Mouse (Mus musculus) MN1 (cell line): ENCODE measurements around the gene Hsd17b13.
A peak's percentile ranks its signal among the peaks of the same experiment; 100 is the strongest.
"Not testable (repeated sequence)": the region's sequence is repeated elsewhere in the genome, so short reads cannot be mapped to it uniquely, and the experiment has no call there.

Experiments
- DNase-seq: peaks from one replicate; pipeline ENCODE4 v3.0.0-alpha.2; 2016; ENCODE audit warnings: low spot score

The Hsd17b13 gene

DNA sequence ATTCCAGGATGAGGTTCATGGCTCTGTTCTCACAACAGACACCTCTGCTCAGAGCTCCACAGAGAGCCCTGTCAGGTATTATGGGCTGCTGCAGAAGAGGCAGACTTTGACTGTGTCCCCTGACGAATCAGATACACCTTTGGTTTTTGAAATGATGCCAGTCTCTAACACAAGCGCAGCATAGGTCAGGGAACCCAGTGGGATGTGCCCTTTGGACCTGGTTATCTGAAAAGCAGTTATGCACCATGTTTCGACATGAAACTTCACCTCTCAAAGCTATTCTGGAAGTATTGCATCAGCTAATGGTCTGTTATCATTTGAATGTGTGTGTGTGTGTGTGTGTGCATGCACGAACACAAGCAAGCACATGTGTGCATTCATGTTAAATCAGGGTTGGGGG, at the start of gene Hsd17b13:
Gene Hsd17b13, minus strand, starts transcription at position 114 of the 400 bp plus-strand sequence.
- no peak for DNase-seq

DNA sequence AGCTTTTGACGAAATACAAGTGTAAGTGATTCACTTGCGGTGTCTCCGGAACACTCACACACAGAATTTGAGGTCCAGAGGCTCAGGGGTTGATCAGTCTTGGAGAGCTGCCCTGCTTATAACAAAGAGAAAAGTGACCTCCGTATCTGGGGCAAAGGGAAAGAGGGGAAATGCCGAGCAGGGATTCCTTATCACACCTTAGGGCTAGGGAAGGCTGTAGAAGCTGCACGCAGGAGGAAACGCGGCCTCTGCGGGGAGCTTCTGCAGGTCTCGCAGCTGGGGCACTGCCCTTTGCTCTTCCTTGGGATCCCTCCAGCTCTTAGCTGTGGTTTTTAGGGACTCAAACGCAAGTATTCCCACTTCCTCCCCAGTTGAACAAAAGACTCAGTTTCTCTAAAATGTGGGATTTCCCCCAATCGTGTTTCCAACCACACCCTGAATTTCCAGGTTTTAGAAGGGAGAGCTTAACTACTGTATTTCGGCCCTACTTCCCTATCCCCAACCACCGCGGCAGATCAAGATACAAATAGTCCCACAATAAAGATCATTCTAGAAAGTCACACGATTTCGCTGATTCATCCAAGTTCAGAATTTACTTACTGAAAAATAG, 48.1 kb upstream of the Hsd17b13 start:
- no peak for DNase-seq

DNA sequence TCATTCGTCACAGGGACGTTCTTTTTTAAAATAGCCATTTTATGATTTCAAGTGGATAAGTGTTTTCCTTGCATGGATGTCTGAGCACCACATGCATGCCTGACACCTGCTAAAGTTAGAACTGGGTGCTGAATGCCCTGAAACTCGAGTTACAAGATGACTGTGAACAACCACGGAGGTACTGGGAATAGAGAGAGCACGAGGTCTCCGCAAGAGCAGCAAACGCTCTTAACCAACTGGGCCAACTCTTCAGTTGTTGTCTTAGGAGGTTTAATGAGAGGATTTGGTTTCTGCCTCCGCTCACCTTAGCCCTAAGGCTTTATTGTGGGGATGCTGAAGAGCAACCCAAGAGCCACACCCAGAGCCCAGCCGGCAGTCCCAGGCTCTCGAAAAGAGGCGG, 47.6 kb upstream of the Hsd17b13 start:
- DNase-seq: no peak

DNA sequence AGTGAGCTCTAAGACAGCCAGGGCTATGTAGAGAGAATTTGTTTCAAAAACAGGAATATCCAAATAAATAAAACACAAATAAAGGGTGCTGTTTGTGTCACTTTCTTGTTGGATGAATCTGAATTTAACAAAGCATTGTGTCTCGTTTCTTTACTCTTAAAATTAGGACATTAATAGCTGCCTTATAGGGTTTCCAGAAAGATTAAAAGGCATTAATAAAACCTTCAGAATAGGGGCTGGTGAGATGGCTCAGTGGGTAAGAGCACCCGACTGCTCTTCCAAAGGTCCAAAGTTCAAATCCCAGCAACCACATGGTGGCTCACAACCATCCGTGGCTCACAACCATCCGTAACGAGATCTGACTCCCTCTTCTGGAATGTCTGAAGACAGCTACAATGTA, 47.0 kb upstream of the Hsd17b13 start:
- not testable (repeated sequence) for DNase-seq

DNA sequence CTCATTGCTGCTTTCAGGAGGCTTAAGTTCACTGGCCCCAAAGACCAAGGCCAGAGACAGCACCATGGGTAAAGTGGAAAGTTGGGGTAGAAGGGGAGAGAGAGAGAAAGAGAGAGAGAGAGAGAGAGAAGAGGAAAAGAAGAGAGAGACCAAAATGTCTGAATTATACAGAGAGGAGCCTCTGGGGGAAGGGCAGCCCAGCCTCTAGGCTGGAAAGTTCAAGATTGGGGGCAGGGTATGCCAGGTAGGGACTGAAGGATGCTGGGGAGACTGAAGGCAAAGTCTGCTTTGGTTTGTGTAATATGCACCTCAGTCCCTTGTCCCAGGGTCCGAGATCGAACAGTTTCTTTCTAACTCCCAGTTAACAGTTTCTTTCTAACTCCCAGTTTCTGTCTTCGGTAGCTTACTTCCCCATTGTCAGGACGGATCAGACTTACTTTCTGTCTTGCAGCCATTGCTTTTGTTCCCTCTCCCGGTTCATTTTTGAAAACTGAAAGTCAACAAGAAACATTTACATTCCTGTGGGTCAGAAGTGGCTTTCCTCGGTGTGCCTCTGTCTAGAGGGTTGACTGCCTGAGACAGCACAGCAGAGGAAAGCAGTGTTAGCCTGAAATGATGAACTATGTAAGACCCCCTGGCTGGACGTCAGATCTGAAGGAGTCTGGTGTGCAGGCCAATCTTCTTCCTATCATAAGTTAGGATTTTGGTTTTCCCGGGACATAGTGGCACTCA, 46.2 kb upstream of the Hsd17b13 start:
- DNase-seq: no peak

DNA sequence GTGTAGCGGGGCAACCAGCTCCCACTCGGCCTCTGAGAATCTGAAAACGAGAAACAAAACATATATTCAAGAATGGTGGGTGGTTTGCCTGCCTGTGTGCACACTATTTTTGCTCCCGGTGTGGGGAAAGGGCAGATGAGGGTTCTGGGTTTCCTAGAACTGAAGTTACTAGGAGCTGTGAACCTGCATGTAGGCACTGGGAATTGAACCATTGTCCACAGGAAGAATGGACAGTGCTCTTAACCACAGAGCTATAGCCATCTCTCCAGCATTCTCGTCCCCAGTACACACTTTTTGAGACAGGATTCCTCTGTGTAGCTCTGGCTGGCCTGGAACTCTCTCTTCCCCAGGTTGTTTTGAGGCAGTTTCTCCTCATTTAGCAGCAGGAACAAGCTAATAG, 45.3 kb upstream of the Hsd17b13 start:
- no peak for DNase-seq

DNA sequence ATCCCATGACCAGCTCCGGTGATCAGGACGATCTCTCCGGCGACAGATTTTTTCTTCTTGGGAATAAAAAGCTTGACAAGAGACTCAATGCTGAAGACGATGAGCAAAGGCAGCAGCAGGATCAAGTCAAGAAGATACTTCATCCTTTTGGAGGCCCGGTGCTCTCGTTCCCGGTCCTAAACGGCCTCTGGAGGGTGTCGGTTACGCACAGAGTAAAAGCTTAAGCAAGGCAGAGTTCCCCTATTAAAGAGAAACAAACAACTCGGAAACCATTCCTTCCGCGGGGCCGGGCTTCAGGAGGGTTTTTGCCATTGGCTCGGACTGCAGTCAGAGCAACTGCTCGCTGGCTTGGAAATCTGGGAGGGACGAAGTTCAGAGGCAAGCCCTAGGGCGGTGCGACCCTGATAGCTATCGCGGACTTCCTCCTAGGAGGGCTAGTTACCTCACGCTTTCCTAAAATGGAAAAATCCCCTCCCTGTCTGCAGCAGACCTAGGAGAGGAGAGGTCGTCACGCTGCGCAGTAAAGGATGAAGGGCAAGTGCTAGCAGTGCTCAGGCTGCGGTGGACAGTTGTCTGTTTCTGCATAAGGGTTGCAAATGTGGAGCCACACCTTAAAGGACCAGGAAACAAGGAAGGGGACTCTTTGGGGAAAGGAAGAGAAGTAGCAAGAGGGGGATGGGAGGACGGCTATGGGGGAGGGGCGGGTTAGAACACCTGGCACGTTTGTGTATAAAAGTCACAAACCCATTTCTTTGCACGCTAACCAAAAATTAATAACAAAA, 44.6 kb upstream of the Hsd17b13 start, which contains the start of gene Hsd17b11:
Gene Hsd17b11, minus strand, starts transcription at position 323 of the 782 bp plus-strand sequence.
- DNase-seq: peak; percentile 83

DNA sequence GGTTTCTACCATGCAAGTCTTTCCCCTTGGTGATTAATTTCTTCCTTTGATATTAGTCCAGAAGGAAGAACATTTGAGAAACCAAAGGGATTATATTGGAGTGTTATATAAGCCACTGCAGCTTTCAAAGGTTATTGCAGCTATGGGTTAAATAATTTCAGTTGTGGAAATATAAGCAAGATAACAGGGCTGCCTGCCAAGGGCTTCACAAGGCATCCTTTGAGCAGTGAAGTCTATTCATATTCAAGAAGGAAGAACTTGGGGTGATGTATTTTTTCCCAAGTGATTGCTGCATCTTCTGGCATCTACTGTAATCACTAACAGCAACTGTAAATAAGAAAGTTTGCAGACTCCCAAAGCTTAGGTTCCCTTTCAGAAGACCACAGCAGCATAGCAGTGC, 34.2 kb upstream of the Hsd17b13 start:
- DNase-seq: no peak

DNA sequence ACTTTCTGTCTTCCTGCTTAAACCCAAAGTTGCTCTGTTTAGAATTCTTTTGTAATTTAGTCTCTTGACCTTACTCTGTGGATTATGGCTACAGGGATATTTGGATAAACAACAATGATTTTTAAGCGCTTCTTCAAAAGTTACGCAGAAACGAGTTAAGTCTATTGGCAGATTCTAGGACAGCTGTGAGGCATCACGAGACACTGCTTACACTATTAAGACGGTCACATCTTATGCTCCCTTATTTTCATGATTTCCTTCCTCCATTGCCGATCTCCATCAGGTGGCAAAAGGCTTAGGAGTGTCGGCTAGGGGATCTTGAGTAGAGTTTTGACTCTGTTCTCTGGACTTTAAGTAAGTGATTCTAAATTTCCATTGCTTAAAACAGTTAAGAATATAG, 33.1 kb upstream of the Hsd17b13 start:
- DNase-seq: no peak

DNA sequence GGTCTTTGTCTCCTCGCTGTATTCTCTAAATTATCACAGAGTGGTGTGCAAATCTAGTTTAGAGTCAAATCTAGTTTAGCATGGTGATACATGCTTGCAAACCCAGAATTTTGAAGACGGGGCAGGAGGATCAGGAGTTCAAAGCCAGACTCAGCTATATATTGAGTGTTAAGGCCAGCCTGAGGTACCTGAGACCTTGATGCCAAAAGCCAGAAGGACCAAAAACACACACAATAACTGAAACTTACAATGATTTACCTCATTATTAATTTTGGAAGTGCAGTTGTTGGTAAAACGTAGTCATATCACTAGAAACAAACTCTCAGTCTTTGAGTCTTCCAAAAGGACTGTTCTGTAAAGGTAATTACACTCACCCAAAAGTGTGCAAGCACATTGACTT, 32.2 kb upstream of the Hsd17b13 start:
- DNase-seq: no peak

DNA sequence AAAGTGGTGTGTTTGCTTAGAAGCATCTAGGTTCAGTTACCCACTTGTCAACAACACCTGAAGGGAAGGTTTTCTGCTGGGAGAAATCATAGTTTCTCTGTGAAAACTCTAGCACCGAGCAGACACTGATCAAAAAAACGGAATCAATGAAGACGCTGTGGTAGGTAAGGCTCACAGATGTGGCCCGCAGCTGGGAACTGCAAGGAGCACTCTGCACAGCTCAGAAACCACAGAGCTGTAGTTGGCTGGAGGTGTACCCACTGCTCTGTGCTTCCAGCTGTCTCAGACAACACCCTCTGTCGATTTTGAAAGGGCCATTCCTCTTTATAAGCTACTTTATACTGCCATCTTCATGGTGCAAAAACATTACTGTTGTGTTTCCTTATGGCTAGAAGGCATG, 30.6 kb upstream of the Hsd17b13 start:
- no peak for DNase-seq

DNA sequence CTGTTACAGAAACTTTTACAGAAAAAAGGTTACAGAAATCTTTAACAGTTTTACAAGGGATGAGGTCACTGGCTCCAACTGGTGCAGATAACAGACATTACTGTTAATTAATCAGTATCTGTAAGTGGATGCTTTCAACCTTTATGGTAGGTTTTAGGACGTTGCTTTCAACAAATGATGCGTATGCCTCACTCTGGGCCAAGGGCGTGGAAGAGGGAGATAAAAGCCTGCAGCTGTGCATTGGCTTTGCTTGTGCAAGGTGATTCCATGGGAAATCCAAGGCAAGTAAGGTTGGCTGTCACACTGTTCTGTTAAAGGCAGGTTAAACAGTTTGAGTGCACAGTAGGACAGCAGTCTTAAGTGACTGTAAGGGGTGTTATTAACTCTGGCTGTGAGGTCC, 29.6 kb upstream of the Hsd17b13 start:
- no peak for DNase-seq

DNA sequence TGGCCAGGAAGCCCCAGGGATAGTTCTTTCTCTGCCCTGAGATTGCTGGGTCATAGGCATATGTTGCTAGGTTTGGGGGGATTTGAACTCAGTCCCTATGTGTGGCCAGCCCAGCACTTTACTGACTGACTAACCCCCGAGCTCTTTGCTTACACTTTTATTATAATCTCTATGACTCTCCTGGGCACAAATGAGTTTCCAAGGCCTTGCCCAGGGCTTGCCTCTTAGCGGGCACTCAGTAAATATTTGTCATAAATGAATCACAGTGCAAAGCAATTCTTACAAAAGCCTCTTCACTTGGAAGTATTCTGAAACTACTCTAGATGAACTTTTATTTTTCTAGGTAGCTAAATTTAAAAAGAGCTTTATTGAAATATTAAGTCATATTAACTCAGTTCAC, 26.7 kb upstream of the Hsd17b13 start:
- DNase-seq: no peak

DNA sequence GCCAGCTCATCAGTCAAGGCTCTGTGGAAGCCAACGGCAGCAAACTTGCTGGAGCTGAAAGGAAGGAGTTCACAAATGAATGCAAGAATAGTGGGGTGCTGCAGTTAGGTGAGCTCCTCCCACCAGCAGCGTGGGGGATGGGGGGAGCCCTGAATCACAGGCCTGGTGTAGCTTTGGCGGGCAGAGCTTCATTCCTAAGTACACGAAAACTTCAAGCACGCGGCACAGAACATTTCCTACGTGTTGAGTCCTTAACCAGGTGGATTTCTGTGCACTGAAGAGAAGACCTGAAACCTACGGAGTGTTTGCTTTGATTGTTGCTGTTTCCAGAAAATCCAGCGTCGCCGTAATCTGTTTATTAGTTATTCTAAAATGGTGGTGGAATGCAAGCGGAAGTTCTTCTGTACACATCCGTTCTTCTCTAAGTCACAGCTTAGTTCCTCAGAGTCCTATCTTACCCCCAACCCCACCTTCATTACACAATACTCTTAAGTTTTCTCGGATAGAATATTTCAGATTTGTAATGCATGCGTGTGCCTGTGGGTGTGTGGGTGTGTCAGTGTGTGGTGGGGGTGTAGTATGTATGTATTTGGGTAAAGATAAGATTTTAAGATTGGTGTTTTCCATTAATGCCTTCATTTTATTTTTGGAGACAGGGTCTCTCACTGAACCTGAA, 26.2 kb upstream of the Hsd17b13 start:
- no peak for DNase-seq

DNA sequence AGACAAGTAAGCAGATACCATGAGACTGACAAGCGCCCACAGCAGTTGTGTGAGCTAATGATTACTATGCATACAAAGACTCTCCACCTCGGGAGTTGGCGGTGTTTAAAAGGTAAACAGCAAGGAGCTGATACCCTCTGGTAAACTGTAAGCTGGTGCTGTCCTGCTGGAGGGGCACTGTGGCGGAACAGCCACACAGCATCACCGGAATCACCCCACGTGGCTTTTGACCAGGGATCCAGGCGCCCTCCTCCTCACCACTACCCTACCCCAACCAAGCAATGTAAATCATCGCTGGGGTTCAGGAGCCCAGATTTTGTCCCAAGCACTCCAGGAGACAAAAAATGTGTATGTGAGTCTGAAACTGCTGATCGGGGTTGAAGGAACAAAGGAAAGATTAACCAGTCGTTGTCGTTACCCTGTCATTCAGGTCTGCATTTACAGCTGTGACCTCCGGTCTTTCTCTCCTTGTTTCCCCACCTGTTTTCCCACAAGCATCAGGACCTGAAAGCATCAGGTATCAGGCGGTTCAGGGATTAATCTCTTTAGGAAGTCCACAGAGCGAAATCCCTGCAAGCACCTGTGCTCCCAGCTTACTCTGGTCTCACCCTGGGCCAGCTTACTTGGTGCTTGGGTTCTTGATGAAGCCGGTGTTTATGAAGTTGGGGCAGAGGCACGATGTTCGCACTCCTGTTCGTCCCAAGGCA, 25.5 kb upstream of the Hsd17b13 start:
- no peak for DNase-seq

DNA sequence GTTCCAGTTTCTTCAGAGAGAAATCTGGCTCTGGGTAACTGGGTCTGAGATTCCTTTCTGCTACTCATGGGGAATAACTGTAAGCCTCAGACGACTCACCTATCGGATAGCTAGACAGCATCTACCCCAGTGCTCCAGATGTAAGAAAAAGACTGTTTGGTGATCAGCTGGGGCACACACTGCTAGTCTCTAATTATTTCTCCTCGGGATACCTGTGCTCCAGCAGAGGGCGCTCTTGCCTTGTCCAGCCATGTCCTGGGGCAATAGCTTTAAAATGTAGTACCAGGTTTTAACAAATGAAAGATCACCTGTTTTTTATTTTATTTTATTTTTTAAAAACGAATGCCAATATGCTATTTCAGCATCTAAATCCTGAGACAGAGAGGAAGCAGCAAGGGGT, 22.5 kb upstream of the Hsd17b13 start:
- peak; percentile 79 for DNase-seq

DNA sequence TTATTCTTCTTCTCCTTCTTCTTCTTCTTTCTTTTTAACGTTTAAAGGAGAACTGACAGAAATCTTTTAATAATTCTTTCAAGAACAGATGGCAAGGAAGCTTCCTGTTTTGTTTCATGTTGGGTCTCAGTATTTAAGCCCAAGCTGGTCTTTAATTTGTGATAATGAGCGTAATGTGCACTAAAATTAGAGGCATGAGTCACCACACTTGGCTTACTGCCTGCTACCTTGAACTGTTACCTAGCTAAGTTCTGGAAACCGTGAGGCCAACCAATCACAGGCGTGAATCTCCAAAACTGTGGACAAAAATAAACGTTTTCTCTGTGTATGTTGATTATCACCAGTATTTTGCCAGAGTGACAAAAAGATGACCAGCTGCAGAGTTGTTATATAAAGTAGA, 21.5 kb upstream of the Hsd17b13 start:
- DNase-seq: peak; percentile 62

DNA sequence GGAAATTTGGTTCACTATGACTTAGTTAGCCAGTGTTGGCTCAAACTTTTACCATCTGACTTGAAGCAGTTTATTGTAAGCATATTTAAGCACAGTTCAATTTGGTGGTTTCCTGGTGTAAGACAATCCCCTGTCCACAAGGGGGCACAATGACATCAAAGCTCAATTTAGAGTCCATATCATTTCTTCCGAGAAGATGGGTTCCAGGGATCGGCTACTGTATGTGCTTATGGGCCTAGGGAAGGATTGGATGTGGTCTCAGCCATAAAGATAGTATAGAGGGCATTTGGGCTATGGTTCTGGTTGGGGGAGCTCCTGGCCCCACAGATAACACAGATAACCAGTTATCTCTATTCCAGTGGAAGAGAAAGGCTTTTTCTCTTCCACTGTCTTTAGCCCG, 18.0 kb upstream of the Hsd17b13 start:
- DNase-seq: peak; percentile 19

DNA sequence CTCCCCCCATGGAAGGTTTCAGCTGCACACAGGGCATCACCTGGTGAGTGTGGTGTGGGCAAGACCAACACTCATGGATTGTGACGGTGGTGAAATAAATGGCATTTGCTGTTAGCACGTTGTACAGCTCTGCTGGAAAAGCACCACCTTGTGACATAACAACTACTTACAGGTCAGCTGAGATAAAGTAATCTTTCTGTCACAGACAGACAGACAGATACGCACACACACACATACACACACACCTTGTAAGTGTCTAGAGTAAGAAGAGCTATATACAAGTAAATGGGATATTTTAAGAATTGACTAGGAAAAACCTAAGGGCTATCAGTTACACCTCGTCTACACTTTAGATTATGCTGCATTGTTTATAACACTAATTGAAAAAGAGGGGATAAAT, 17.5 kb upstream of the Hsd17b13 start:
- DNase-seq: no peak

DNA sequence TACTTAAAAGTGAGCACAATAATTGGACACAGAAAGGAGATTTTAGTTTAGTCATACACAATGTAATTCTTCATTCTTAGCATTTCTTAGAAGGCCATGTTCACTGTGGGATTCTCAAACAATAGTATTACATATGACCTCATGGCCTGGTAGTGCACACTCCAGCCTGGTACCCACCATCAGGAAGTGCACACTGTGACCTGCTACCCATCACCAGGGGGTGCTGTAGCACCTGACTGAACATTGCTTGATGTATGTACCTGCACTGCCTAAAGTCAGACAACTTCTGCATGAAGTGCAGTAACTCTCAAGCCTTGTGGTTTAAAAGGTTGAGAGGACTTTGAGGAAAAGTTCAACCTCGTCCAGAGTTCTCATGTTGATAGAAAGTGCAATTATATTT, 16.4 kb upstream of the Hsd17b13 start:
- DNase-seq: no peak

DNA sequence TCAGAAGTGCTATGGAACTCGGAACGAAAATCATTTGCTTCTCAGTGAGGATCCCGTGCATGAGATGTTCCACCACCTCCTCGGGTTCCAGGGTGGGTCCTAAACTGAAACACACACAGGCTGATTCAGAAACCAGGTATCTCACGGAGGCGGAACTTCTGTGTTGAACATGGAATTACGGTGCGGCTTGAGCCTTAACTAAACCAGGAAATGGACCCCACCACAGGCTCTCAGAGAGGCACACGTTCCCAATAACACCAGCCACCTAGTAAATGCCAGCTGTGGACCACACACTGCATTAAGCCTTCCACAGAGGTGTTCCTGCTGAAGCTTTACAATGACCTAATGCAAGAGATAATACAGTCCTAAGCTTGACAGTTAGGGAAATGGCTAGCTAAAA, 15.6 kb upstream of the Hsd17b13 start:
- no peak for DNase-seq
